Mouse (Mus musculus) forebrain, embryonic 12.5 days (tissue): ENCODE data around the gene S100a9. TPM values are rescaled to one million over a fixed set of nuclear protein-coding genes. Genes with fewer than 3 reads are reported as not detected.

Experiments used
- ATAC-seq: fragments of 200-750 bp; cut with Nextera tagmentation; 2 replicates; pipeline ENCODE4 v1.8.0; 2017; ENCODE audit warnings: moderate TSS enrichment; ENCODE audit not compliant: low FRiP score
- H3K27ac ChIP-seq: fragments of 300-500 bp; sonication (generic); 2 replicates; pipeline ENCODE4 v1.5.1; 2016; ENCODE audit warnings: mild to moderate bottlenecking
- H3K27me3 ChIP-seq: fragments of 300-500 bp; sonication (generic); 2 replicates; pipeline ENCODE4 v1.6.1; 2016; ENCODE audit warnings: mild to moderate bottlenecking
- H3K36me3 ChIP-seq: fragments of 300-500 bp; sonication (generic); replicated peaks from 2 replicates; pipeline ENCODE4 v1.6.1; 2016; ENCODE audit warnings: mild to moderate bottlenecking
- H3K4me1 ChIP-seq: fragments of 300-500 bp; sonication (generic); 2 replicates; pipeline ENCODE4 v1.6.1; 2016
- H3K4me2 ChIP-seq: fragments of 300-500 bp; sonication (generic); 2 replicates; pipeline ENCODE4 v1.6.1; 2016; ENCODE audit warnings: mild to moderate bottlenecking, moderate library complexity
- H3K4me3 ChIP-seq: fragments of 300-500 bp; sonication (generic); replicated peaks from 2 replicates; pipeline ENCODE4 v1.5.1; 2016; ENCODE audit warnings: mild to moderate bottlenecking
- H3K9ac ChIP-seq: fragments of 300-500 bp; sonication (generic); 2 replicates; pipeline ENCODE4 v1.6.1; 2016; ENCODE audit warnings: mild to moderate bottlenecking
- H3K9me3 ChIP-seq: fragments of 300-500 bp; sonication (generic); 2 replicates; pipeline ENCODE4 v1.6.1; 2016
- WGBS: fragments of 180-500 bp; shearing (Covaris S2); methylation state at CpG from one replicate; pipeline ENCODE4 v1.1.7; 2016; 5-methylcytosine and 5-hydroxymethylcytosine counted together
- polyA plus RNA-seq: library from polyadenylated mRNA; unstranded; fragments of >200 nt; fragmentation: Nextera tagmentation; extraction: Ambion mirVana; gene quantifications from 2 replicates; pipeline ENCODE4 v1.2.1, GENCODE M21; 2016

Gene S100a9
- 2.6 and 3.8 TPM in 2 replicates for polyA plus RNA-seq

GRCm38 (mm10) chr3:90695613-90696012 is at the start of gene S100a9:
Gene S100a9 (minus strand): TSS chr3:90695721.
- ATAC-seq: no peak
- no peaks in the 10 kb centered on the region for H3K9me3 ChIP-seq
- no peak within 1 kb of the TSS for H3K4me2 ChIP-seq
- H3K9ac ChIP-seq: no peak within 1 kb of the TSS
- H3K4me3 ChIP-seq: no peak within 1 kb of the TSS
- no peaks in the 10 kb centered on the region for H3K4me1 ChIP-seq
- no peak within 1 kb of the TSS for H3K27ac ChIP-seq
- WGBS: 65% methylated on average over 3 of the region's 3 CpGs
- no peaks in the 10 kb centered on the region for H3K36me3 ChIP-seq
- no peaks in the 10 kb centered on the region for H3K27me3 ChIP-seq

- Histone ChIP-seq H3K4me2 (no peak within 1 kb of the TSS), H3K4me1 (no peaks in the 10 kb centered on the region), H3K9me3 (no peaks in the 10 kb centered on the region), H3K27ac (no peak within 1 kb of the TSS), H3K36me3 (no peaks in the 10 kb centered on the region), H3K27me3 (no peaks in the 10 kb centered on the region), H3K4me3 (no peak within 1 kb of the TSS), H3K9ac (no peak within 1 kb of the TSS)
- no peak for ATAC-seq
- 87% methylated on average over 3 of the region's 3 CpGs for WGBS
Measured at GRCm38 (mm10) chr3:90726606-90727005, 31.1 kb upstream of the S100a9 start, which contains the start of gene Pglyrp4. Gene Pglyrp4 (plus strand): TSS chr3:90726906.

- 52% methylated on average over 12 of the region's 12 CpGs for WGBS
- H3K36me3 ChIP-seq: no peaks in the 10 kb centered on the region
- no peaks in the 10 kb centered on the region for H3K27me3 ChIP-seq
- H3K4me1 ChIP-seq: no peaks in the 10 kb centered on the region
- no peak overlapping the region for H3K4me2 ChIP-seq
- no peaks in the 10 kb centered on the region for H3K9me3 ChIP-seq
- 0 out of 2 replicates have a peak, but pooled peaks have one; percentile 33 for ATAC-seq
- H3K9ac ChIP-seq: no peak overlapping the region
- no peak overlapping the region for H3K4me3 ChIP-seq
- no peak overlapping the region for H3K27ac ChIP-seq
Measured at GRCm38 (mm10) chr3:90709591-90710460, 14.3 kb upstream of the S100a9 start.

GRCm38 (mm10) chr3:90708523-90709202 is 13.1 kb upstream of the S100a9 start:
- no peaks in the 10 kb centered on the region for H3K27me3 ChIP-seq
- no peaks in the 10 kb centered on the region for H3K4me1 ChIP-seq
- peak; percentile 27; the same call in 1 of the 2 replicates for ATAC-seq
- no peak overlapping the region for H3K4me2 ChIP-seq
- WGBS: 26% methylated on average over 4 of the region's 4 CpGs
- no peak overlapping the region for H3K4me3 ChIP-seq
- no peak overlapping the region for H3K27ac ChIP-seq
- no peaks in the 10 kb centered on the region for H3K36me3 ChIP-seq
- no peaks in the 10 kb centered on the region for H3K9me3 ChIP-seq
- H3K9ac ChIP-seq: no peak overlapping the region

- H3K9me3 ChIP-seq: no peaks in the 10 kb centered on the region
- H3K4me3 ChIP-seq: no peak overlapping the region
- no peaks in the 10 kb centered on the region for H3K27me3 ChIP-seq
- no peak overlapping the region for H3K27ac ChIP-seq
- H3K4me1 ChIP-seq: no peaks in the 10 kb centered on the region
- WGBS: 92% methylated on average over 2 of the region's 2 CpGs
- no peak overlapping the region for H3K9ac ChIP-seq
- no peaks in the 10 kb centered on the region for H3K36me3 ChIP-seq
- no peak for ATAC-seq
- H3K4me2 ChIP-seq: no peak overlapping the region
Measured at GRCm38 (mm10) chr3:90702244-90702643, 6.7 kb upstream of the S100a9 start.

- WGBS: 83% methylated on average over 2 of the region's 2 CpGs
- H3K4me3 ChIP-seq: no peak overlapping the region
- H3K4me1 ChIP-seq: no peaks in the 10 kb centered on the region
- no peaks in the 10 kb centered on the region for H3K36me3 ChIP-seq
- H3K9ac ChIP-seq: no peak overlapping the region
- ATAC-seq: no peak
- H3K9me3 ChIP-seq: no peaks in the 10 kb centered on the region
- no peak overlapping the region for H3K27ac ChIP-seq
- H3K27me3 ChIP-seq: no peaks in the 10 kb centered on the region
- no peak overlapping the region for H3K4me2 ChIP-seq
Measured at GRCm38 (mm10) chr3:90693496-90693895, 2.0 kb downstream of the S100a9 start.

- ATAC-seq: no peak
- H3K4me2 ChIP-seq: no peak overlapping the region
- no peaks in the 10 kb centered on the region for H3K4me1 ChIP-seq
- no peaks in the 10 kb centered on the region for H3K27me3 ChIP-seq
- no peak overlapping the region for H3K4me3 ChIP-seq
- H3K9ac ChIP-seq: no peak overlapping the region
- H3K36me3 ChIP-seq: no peaks in the 10 kb centered on the region
- H3K9me3 ChIP-seq: no peaks in the 10 kb centered on the region
- WGBS: 81% methylated on average over 2 of the region's 2 CpGs
- H3K27ac ChIP-seq: no peak overlapping the region
Measured at GRCm38 (mm10) chr3:90686835-90687234, 8.7 kb downstream of the S100a9 start.

GRCm38 (mm10) chr3:90683929-90684328 is 11.6 kb downstream of the S100a9 start:
- Histone ChIP-seq H3K9me3 (no peaks in the 10 kb centered on the region), H3K4me2 (no peak overlapping the region), H3K4me1 (no peaks in the 10 kb centered on the region), H3K36me3 (no peaks in the 10 kb centered on the region), H3K27ac (no peak overlapping the region), H3K4me3 (no peak overlapping the region), H3K27me3 (no peaks in the 10 kb centered on the region), H3K9ac (no peak overlapping the region)
- ATAC-seq: no peak
- 85% methylated on average over 3 of the region's 3 CpGs for WGBS

GRCm38 (mm10) chr3:90678656-90679055 is 16.9 kb downstream of the S100a9 start:
- no peak overlapping the region for H3K4me3 ChIP-seq
- WGBS: 60% methylated on average over 3 of the region's 3 CpGs
- no peaks in the 10 kb centered on the region for H3K9me3 ChIP-seq
- H3K4me2 ChIP-seq: no peak overlapping the region
- no peak overlapping the region for H3K9ac ChIP-seq
- no peak for ATAC-seq
- H3K4me1 ChIP-seq: no peaks in the 10 kb centered on the region
- H3K27me3 ChIP-seq: no peaks in the 10 kb centered on the region
- H3K27ac ChIP-seq: no peak overlapping the region
- H3K36me3 ChIP-seq: no peaks in the 10 kb centered on the region

- H3K4me1 ChIP-seq: no peaks in the 10 kb centered on the region
- 67% methylated on average over 8 of the region's 8 CpGs for WGBS
- H3K4me2 ChIP-seq: no peak within 1 kb of the TSS
- H3K9ac ChIP-seq: no peak within 1 kb of the TSS
- H3K4me3 ChIP-seq: no peak within 1 kb of the TSS
- H3K36me3 ChIP-seq: no peaks in the 10 kb centered on the region
- no peaks in the 10 kb centered on the region for H3K27me3 ChIP-seq
- H3K9me3 ChIP-seq: no peaks in the 10 kb centered on the region
- H3K27ac ChIP-seq: no peak within 1 kb of the TSS
- ATAC-seq: no peak
Measured at GRCm38 (mm10) chr3:90668846-90669245, 26.7 kb downstream of the S100a9 start, which contains the start of gene S100a8. Gene S100a8 (plus strand): TSS chr3:90668978.

GRCm38 (mm10) chr3:90664219-90664618 is 31.3 kb downstream of the S100a9 start:
- no peaks in the 10 kb centered on the region for H3K27me3 ChIP-seq
- H3K4me1 ChIP-seq: no peaks in the 10 kb centered on the region
- WGBS: 84% methylated on average over 2 of the region's 2 CpGs
- no peaks in the 10 kb centered on the region for H3K36me3 ChIP-seq
- no peak overlapping the region for H3K27ac ChIP-seq
- no peak overlapping the region for H3K9ac ChIP-seq
- no peaks in the 10 kb centered on the region for H3K9me3 ChIP-seq
- H3K4me3 ChIP-seq: no peak overlapping the region
- no peak overlapping the region for H3K4me2 ChIP-seq
- ATAC-seq: no peak

GRCm38 (mm10) chr3:90659364-90660044 is 36.0 kb downstream of the S100a9 start:
- H3K27me3 ChIP-seq: no peaks in the 10 kb centered on the region
- no peak overlapping the region for H3K9ac ChIP-seq
- no peak for ATAC-seq
- H3K4me2 ChIP-seq: no peak overlapping the region
- H3K27ac ChIP-seq: no peak overlapping the region
- H3K9me3 ChIP-seq: no peaks in the 10 kb centered on the region
- no peaks in the 10 kb centered on the region for H3K4me1 ChIP-seq
- no peak overlapping the region for H3K4me3 ChIP-seq
- H3K36me3 ChIP-seq: no peaks in the 10 kb centered on the region
